Mouse (Mus musculus) adrenal gland, adult 2 months (tissue): Measurements from ENCODE around the gene Tnnt3. TPM values are rescaled to one million over a fixed set of nuclear protein-coding genes. Genes with fewer than 3 reads are reported as not detected.
A peak's percentile ranks its signal among the peaks of the same experiment; 100 is the strongest.

Source experiments
- DNase-seq: peaks from one replicate; pipeline ENCODE4 v3.0.0; 2021
- polyA plus RNA-seq: library from polyadenylated mRNA; depleted of rRNA; stranded (reverse); fragments of >200 nt; gene quantifications from 2 replicates; pipeline ENCODE4 v1.2.3, GENCODE M21; 2012
- total RNA-seq, 2 experiments: library from RNA; stranded (reverse); gene quantifications; 2 replicates each; pipeline ENCODE4 v1.2.3; 2021

Gene Tnnt3
- total and polyA plus RNA-seq, 3 experiments: not detected

DNA sequence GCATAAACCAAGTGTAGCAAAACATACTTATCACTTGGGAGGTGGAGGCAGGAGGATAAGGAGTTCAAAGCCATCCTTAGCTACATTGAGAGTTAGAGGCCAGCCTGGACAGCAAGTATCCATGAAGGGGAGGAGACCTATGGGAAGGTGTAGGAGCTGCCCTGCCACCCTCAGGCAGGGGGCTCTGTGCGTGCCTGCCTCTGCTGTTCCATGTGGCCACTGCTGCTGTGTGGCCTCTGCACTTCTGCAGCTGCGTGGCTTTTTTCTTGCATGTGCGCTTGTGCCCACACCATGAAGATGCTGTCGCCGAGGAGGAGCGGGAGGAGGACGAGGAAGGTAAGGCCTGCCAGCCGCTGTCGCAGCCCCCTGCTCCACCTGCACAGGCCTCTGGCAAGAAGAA is 8.8 kb downstream of the Tnnt3 start:
- DNase-seq: no peak

DNA sequence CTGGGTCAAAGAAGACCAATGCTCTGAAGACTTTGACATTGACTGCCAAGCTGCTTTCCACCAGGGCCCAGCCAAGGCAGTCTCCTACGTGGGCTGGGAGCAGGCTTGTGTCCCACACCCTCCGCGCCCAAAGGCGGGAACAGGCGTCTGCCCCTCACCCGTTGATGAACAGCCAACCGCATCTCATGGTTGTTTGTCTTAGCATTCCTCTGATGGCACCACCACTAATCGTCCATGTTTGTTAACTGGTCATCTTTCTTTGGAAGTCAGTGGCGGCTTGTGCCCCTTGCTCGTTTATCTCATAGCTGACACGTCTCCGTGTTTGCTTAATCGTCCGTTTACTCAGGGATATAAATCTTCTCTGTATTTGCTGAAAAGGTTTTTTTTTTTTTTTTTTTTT is 10.9 kb downstream of the Tnnt3 start:
- DNase-seq: no peak

DNA sequence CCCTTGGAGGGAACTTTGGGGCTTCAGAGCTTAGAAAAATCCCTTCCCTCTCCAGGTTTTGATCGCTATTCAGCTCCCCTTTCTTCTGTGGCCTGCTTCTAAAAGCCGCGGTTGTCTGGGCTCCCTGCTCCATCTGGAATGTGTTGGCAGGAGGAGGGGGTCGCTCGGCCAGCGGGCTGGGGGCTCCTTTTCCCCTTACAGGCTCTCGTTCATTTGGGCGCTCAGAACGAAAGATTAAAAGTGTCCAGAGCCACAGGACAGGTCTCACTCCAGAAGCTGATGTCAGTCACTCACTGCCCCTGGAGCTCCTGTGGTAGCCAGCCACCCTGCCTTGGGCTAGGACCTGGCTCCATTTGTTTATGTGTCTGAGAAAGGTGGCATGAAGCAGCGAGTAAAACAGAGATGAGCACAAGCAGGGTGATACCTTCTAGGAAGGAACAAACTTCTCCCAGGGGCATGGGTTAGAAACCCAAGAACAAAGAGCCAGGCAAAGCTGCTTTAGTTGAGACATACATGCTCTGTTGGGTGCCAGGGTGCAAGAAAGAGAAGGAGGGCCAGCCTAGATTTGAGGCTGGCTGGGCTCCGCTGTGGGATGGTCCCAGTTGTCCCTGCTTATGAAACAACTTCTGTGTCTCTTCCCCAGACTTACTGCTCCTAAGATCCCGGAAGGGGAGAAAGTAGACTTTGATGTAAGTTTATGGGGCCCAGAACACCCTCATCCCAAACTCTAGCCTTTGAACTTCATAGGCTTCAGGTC is 11.6 kb downstream of the Tnnt3 start:
- no peak for DNase-seq

DNA sequence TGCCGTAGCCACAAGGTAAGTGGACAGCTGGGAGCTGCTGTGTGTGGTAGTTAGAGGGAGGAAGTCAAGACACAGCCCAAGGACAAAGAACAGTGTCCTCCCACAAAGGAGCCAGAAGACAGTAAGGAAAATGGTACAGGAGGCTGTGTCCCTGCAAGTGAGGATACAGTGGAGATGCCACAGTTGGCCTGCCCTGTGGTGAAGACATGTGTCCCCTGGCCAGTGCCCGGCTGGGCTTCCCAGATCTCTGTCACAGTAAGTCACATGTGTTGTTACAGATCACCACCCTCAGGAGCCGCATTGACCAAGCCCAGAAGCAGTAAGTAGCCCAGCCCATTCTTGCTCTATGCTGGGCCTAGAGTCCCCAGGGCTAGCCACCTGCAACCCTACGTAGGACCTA is 15.4 kb downstream of the Tnnt3 start:
- DNase-seq: no peak

DNA sequence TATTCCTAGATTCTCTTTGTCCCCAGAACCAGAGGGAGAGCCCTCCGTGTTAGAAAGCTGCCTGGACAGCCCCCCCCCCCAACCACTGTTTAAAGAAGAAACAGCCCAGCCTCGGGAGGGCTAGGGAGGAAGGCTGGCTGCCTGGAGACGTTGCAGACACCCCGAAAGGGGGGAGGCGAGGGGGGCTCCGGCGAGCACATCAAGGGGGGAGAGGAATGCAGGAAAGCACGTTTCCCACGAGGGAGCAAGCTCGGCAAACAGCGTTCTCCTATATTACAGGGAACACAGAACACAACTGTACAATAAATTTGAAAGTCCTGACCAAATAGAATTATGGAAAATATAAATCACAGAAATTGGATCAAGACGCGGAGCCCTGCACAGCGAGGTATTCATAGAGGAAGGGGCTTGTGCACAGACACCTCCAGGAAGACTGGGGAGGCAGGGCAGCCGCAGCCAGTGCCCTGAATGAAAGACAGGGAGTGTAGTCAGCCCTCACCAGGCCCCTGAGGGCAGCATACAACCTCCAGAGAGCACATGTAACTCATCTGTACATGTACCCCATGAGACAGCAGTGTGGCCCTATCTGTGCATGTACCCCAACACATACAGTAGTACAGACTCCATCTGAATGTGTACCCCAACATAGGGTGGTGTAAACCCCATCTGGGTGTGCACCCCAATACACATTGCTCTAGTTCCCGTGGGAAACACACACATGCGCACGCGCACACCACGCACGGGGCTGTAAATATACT is 17.8 kb downstream of the Tnnt3 start:
- no peak for DNase-seq

DNA sequence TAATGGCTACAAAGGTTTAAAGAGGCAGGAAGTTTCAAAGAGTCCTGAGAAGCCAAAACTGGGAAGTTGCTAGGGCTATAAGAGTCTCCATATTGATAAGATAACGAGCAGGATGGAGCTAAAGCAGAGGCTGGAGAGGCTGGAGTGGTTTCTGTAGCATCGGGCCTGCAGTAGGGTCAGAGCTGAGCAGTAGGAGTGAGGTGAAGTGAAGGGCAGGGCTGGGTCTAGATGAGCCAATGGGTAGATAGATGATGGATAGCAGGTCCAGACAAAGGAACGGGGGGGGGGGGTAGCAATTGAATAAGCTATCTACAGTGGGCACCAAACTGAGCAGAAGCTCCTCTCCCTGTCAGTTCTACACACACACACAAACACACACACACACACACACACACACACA is 18.9 kb downstream of the Tnnt3 start:
- no peak for DNase-seq

DNA sequence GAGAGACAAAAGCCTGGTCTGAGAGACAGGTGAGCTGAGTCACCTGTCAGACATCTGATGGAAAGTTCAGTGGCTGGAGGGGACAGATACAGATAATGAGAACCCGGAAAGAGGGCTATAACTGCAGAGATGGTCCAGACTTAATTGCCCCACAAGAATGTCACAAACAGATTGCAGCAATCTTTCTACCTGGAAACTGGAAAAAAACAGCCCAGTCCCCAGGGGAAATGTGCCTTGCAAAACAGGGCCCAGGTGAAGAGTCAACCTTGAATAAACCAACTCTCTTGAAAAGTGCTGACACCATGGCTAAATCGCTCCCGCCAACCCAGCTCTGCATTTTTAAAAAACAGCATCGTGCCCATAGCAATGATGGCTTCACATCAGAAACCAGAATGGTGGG is 21.7 kb downstream of the Tnnt3 start:
- DNase-seq: no peak

DNA sequence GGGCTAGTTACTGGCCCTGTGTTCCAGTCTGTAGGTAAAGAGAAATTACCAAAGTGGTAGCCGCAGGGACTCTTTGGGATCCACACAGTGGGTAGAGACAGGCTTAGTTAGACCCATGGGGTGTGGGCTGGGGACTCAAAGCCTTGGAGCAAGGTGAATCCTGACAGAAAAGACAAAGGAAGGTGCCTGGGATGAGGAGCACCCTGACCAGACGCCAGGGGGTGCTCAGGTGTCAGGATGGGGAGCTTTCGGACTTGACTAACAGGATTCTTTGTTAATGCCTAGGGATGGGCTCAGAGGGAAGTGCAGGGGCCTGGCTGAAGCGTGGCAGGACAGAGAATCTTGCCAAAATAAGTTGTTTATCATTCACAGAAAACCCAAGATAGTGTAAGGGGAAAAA is 23.7 kb downstream of the Tnnt3 start:
- no peak for DNase-seq

DNA sequence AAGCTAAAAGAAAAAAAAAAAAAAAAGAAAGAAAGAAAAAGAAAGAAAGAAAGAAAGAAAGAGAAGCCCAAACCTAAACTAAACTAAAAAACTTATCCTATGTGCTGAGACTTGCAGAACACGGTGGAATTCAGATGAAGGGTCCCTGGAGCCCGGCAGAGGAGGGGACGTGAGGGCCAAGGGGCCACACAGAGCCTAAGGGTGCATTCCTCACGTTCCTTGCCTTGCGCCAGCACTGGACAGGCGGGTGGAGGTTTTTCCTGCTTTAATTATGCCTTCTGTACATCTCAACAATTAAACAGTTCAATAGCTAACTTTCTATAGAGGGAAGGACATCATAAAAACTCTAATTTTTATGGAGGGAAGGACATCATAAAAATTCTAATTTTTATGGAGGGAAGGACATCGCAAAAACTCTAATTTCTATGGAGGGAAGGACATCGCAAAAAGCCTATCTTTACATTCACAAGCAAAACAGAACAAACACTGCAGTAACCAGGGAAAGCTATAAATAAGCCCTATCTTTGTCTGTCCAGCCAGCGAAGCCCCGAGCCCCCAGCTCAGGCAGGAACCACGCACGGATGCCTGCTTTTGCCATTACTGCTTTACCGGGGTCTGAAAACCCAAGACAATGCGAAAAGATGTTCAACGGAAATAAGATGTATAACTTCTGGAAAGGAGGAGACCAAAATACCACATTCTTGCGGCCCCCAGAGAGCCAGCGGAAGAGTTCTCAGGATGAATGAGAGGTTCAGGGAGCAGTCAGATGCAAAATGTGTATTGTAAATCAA is 24.8 kb downstream of the Tnnt3 start:
- DNase-seq: no peak

DNA sequence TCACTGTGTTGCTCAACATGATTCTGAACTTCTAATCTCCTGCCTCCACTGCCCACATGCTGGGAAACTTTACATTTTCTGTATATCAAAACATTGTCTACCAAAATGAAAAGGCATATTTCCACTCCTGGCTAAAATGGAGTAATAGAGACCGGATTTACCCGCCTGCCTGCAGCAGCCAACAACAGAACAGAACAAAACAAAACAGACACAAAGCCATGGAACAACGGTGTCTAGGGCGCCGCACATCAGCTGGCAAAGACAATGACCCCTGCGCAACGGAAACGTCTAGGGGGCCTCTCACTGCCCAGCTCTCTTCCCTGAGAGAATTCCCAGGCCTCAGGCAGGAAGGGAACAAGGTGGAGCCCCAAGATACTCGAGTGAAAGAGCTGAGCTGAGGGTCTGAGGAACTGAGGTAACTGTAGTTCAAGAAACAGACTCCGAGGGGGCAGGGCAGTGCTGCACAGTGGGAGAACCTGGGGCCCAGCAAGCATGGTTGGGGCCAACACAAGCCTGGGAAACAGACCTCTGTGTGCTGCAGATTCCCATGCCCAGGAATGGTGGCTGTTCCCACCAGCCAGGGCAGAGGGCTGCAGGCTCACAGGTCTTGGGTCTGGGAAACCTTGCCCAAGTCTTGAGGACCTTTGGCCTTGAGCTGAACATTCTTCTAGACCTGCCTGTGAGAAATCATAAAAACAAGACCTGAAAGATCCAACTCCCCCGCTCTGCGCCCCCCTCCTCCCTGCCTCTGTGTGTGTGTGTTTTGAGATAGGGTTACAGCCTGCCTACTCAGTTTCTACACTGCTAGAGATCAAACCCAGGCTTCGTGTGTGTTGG is 26.9 kb downstream of the Tnnt3 start:
- no peak for DNase-seq

DNA sequence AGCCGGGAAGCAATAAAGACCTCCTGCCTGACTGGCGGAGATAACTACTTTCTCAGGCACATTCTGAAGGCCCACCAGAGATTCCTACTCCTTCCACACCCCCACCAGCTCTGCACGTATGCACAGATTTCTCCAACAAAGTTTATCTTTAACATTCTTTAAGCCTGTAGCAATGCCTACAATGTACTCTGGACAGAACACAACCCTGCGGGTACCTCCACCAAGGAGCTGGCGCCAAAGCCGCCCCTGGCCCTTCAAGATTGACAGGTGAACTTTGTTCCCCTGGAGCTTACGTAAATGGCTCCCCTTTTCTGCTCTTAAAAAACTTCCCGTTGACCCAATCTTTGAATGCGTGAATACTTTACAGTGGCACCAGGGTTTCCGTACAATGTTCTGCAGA is 30.7 kb downstream of the Tnnt3 start:
- DNase-seq: no peak

DNA sequence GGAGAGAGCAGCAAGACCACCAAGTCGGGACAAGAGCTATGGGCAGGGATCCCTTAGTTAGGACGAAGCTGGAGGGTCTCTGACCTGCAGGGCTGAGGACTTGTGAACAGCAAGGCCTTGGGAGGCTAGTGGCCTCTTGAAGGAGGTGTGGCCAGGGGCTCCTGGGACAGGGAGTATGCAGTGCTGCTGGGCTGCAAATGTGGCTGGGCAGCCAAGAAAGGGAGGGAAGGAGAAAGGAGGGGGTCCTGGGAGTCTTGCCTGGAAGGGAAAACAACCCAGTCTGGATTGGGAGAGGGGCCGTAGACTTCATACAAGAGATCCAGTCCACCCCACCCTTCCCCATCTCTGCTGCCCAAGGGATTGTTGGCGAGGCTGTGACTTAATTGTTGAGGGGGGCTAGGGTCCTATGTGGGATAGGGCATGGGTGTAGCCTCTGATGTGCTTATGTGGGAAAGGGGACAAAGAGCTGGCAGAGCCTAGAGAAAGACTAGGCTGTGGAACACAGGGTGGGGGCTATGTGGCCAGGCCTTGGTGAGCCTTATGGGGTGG is 33.4 kb downstream of the Tnnt3 start:
- DNase-seq: no peak

DNA sequence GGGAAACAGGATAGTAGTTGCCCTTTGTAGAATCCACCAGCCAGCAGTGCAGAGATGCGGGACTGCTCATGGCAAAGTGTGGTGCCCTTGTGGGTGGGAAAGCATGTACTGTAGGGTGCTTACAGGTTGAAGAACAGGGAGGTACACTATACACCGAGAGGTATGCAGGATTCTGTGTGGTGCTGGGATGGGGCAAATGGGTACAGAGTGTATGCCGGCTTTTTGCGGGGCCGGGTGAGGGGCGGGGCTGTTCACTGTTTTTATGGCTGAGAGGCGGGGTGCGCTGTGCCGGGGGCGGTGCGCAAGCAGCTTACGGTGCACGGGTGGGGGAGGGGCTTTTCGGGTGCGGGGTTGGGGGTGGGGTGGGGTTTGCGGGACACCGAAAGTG is 34.0 kb downstream of the Tnnt3 start, which contains the start of gene Mrpl23:
Mrpl23 (plus strand) TSS at position 16 of the 388 bp plus-strand sequence.
- DNase-seq: no peak

DNA sequence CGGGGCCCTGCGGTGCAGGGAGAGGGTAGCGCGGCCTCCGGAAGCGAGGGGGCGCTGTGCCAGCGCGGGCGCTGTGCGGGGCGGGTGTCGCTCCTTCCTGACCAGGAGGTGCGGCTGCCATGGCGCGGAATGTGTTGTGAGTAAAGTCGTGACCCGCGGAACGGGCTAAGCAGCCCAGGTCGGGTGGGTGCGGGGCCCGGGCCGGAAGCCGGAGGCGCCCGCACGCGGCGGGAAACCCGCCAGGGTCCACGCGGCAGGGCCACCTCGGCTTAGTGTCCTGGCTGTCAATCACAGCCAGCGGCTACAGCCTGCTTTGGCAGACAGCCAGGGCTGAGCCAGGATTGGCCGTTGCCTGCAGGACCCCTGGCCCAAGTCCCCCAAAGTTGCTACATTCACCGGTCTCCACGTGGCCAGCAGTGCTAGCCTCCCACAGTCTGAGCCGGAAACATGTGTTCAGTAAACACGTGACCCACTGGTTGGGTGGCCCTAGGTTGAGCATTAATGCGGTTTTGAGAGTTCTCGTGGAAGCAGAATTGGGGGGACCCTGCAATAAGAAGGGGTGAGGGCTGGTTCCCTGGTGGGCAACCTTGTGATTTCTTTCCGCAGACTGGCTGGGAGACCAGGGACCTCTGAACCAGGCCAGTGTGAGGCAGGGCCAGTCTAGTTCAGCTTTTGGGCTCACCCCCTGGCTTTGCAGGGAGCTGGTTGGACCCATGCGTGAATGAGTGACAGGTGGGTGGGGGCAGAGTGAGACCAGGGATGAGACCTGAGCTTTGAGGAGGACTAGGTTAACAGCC is 34.6 kb downstream of the Tnnt3 start:
- DNase-seq: peak; percentile 89

DNA sequence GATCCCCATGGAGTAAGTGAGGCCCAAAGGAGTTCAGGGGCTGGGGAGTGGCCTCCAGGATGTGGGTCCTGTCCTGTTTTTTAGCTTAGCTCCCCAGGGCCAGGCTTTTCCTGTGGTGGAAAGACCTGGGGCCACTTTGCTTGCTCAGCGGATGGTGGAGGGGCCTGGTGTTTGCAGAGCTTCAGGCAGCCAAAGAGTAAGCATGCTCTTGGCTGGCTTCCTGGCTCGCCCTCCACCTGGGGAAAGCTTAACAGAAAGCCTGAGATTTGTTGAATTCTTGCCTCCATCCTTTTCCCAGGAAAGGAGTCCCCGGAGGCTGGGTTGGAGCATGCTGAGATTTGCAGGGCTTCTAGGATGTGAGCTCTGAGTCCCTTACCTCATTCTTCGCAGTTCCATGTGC is 36.5 kb downstream of the Tnnt3 start:
- DNase-seq: no peak

DNA sequence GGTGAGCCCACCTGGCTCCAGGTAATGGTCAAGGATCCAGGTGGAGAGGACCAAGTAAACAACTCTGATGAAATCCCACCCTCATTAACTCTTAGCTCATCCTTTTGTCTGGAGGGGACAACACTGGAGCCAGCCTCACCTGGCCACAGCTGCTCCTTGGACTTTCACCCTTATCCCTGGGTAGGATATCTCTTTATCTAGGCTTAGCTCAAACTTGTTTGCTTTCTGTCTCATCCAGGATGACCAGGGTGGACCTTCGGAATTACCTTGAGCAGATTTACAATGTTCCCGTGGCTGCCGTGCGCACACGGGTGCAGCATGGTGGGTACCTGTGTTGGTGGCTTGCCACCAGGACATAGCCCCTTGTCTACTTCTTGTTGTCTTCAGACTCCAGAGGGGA is 37.2 kb downstream of the Tnnt3 start:
- no peak for DNase-seq

DNA sequence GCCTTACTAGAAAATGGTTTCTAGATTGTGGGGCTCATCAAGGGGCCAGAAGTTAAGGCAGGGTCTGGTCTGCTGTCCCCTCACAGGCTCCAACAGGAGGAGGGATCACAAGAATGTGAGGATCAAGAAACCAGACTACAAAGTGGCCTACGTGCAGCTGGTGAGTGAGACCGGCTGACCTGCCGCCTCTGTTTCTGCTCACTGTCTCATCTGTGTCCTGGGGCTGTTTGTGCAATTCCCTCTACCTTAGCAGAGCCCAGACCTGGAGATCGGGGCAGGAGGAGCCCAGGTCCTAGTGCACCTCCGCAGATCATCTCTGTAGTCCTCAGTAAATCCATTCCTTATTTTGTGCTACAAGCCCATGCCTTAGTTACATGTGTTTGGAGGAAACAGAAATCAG is 38.5 kb downstream of the Tnnt3 start:
- DNase-seq: no peak

DNA sequence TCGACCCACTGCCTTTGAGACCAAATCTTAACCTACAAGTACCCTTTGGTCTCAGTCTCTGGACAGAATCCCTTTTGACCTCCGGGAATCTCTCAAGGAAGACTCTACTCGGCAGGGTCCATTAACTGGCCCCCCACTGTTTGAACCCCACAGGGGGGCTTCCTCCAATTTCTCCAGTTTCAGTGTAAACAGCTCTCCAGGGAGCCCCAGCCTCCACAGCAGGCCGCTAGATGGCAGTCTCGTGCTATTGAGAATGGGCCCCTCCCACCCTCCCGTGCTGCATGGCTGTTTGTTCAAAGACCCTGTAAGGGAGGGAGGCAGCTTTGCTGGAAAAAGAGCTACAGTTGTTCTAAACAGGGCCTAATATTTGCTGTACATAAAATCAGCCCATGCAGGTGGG is 39.2 kb downstream of the Tnnt3 start:
- peak; percentile 50 for DNase-seq

DNA sequence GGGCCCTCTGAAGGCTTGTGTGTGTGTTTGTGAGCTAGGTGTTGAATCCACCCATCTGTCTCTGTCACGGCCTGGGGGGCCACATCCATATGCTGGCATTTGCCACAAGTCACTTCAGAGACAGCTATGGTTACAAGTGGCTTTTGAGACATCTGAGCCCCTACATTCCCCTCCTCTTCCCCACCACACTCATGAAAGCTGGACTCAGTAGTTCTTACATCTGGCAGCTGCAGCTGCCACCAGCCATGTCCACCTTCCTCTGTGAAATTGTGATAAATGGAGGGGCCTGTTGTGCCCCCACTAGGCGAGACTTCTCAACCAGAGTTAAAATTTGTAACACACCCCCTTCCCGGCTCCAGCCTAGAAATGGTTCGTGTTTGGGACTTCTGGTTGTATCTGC is 39.7 kb downstream of the Tnnt3 start:
- no peak for DNase-seq

DNA sequence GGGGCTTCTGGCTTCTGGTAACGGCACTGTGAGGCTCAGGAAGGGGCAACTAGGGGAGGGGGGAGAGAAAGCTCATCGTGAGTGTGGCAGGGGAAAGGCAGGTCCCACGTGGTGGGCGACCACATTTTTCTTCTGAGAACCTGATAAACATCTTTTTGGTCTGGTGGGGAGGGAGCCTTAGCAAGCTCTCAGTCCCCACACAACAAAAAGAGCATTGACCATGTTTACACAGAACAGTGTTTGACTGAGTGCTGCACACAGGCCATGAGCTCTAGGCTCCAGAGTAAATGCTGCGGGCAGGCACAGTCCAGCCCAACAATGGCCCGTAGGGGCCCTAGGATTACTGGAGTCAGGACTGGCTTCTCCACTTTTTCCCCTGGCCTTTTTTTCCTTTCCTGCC is 40.1 kb downstream of the Tnnt3 start:
- no peak for DNase-seq

DNA sequence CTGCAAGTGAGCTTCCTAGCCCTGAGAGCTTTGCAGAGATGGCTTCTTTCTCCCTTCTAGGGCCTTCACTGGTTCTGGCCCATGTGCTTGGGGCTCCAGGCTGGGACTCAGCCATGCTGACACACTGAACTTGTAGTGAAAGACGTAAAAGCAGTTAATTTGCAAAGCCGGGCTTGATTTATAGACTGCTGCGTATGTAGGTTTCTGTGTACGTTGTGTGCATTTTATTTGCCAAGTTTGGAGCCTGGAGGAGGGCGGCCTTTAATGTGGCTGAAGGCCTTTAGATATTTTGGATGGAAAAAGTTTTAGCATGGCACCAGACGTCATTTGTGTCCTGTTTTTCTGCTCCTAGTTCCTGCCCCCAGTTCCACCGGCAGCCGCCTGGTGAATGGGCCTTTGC is 41.2 kb downstream of the Tnnt3 start:
- no peak for DNase-seq
